Mouse (Mus musculus) C2C12 (cell line): ENCODE data around the gene Clcn3.

Source experiments
- CTCF ChIP-seq: IDR thresholded peaks from one replicate; pipeline ENCODE4 v1.5.1; 2011; ENCODE audit not compliant: control insufficient read depth, insufficient read depth, insufficient read length
- USF1 ChIP-seq: IDR thresholded peaks from one replicate; pipeline ENCODE4 v1.6.1; 2011; ENCODE audit warnings: low read depth, mild to moderate bottlenecking, control low read depth, moderate library complexity

GRCm38 (mm10) chr8:60889131-60889842, 93.8 kb downstream of the Clcn3 start:
- no peak for TF ChIP-seq CTCF
- TF ChIP-seq USF1, result no peak
